Mouse (Mus musculus) bone marrow, adult 2 months (tissue): Measurements from ENCODE around the gene Dtx1. TPM values are rescaled to one million over a fixed set of nuclear protein-coding genes. Genes with fewer than 3 reads are reported as not detected.
A peak's percentile ranks its signal among the peaks of the same experiment; 100 is the strongest.

Experiments used
- H3K27ac ChIP-seq: fragments of 200-500 bp; 2 replicates; pipeline ENCODE4 v1.5.1; 2012; ENCODE audit warnings: low read depth, mild to moderate bottlenecking, control low read depth, inconsistent platforms, low read length; ENCODE audit not compliant: control insufficient read depth, poor library complexity, insufficient read depth
- H3K4me1 ChIP-seq: fragments of 200-500 bp; 2 replicates; pipeline ENCODE4 v1.6.1; 2011; ENCODE audit warnings: low read length; ENCODE audit not compliant: control insufficient read depth, insufficient read depth
- H3K4me3 ChIP-seq: fragments of 200-500 bp; replicated peaks from 2 replicates; pipeline ENCODE3; 2011; ENCODE audit warnings: mild to moderate bottlenecking, low read depth, low read length, control low read depth; ENCODE audit not compliant: control insufficient read depth
- CTCF ChIP-seq: fragments of 200-500 bp; IDR thresholded peaks from 2 replicates; pipeline ENCODE4 v1.5.1; 2011; ENCODE audit warnings: low read length, control low read depth; ENCODE audit not compliant: control insufficient read depth, insufficient read depth
- POLR2A ChIP-seq: fragments of 200-500 bp; IDR thresholded peaks from 2 replicates; pipeline ENCODE4 v1.6.1; 2011; ENCODE audit warnings: low read depth, mild to moderate bottlenecking, control low read depth, low read length, borderline replicate concordance; ENCODE audit not compliant: control insufficient read depth
- WGBS: fragments of 180-500 bp; shearing (Covaris S2); methylation state at CpG from one replicate; pipeline ENCODE4 v1.1.7; 2018; 5-methylcytosine and 5-hydroxymethylcytosine counted together
- polyA plus RNA-seq: library from polyadenylated mRNA; stranded (reverse); fragments of >200 nt; gene quantifications from 2 replicates; pipeline ENCODE4 v1.2.4, GENCODE M21; 2011; ENCODE audit warnings: low replicate concordance; ENCODE audit not compliant: missing spikeins, insufficient read depth, insufficient read length

Dtx1 gene
- polyA plus RNA-seq, 1 experiment = 3.6 TPM

DNA sequence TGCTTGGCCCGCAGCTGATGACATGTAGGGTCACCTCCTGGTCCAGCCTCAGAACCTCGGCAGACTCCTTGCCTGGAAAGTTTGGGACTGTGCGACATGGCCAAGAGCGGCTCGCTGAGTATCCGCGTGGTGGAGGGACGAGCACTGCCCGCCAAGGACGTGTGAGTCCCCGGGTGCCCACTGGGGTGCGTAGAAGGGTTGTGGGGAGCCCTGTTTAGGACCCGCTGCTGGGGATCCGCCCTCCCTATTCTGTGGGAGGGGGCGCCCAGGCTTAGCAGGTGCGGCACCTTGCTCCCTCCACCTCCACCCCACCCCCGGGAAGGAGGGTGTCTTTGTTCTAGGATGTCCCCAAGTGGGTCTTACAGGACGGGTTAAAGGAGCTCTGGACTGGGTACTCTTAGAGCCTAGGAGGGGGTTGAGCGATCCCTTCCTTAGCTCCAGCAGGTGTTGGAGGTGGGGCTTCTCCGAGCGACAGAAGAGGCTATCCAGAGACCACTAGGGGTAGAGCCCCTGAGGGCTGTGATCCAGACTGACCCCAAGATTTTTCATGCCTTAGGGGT, 62.3 kb downstream of the Dtx1 start:
- H3K4me3 ChIP-seq = peak overlapping the region; percentile 51

DNA sequence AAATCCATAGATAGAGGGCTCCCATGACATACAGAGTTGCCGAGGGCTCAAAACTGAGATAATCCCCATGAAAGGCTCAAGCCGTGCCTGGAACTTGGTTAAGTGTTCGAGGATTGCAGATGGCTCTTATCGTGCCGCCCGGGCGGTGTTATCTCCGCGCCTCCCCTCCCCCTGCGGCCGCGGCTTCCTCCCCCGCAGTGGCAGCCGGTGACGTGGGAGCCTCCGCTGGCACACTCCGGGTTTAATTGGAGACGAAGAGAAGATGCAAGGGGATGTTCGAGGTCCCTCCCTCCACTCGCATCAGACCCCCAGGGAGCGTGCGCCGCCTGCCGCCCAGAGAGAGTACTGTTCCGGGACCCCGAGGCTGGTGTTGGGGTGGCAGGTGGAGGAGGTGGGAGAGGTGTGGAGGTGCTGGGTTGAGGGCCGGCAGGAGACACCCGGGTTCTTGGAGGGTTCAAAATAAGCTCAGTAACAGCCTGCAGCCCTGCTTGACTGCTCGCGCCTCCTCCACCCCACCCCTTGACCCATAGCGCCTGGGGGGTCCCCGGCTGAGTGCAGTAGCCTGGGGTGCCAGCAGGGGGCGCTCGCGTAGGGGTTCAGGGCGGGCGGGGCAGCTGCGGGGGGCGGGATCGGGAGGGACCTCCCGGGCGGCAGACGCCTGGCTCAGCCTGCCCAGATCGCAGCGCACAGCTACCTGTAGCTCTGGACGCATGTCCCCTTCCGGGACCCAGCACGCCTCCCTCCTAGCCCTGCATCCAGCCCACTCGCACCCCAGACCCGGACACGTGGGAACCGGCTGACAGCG, 63.0 kb downstream of the Dtx1 start, which contains the start of gene Rasal1:
Gene Rasal1 (plus strand): TSS at position 244 of the 805 bp plus-strand sequence.
- Histone ChIP-seq H3K4me3 (peak within 1 kb of the TSS; percentile 51), H3K27ac (peak within 1 kb of the TSS; percentile 22; the same call in 1 of the 2 replicates), H3K4me1 (no peaks in the 10 kb centered on the region; the same call in 1 of the 2 replicates)
- TF ChIP-seq POLR2A (no peak), CTCF (peak; percentile 46; the same call in 1 of the 2 replicates)
- WGBS = under 1% methylated on average over 53 of the region's 53 CpGs

More for the DNA sequence above, 62.3 kb downstream of the Dtx1 start:
- Histone ChIP-seq H3K4me1 (no peaks in the 10 kb centered on the region; the same call in 1 of the 2 replicates), H3K27ac (no peak overlapping the region)
- no peak; the same call in 1 of the 2 replicates for TF ChIP-seq POLR2A
- no peak for TF ChIP-seq CTCF
- 5% methylated on average over 21 of the region's 21 CpGs for WGBS

DNA sequence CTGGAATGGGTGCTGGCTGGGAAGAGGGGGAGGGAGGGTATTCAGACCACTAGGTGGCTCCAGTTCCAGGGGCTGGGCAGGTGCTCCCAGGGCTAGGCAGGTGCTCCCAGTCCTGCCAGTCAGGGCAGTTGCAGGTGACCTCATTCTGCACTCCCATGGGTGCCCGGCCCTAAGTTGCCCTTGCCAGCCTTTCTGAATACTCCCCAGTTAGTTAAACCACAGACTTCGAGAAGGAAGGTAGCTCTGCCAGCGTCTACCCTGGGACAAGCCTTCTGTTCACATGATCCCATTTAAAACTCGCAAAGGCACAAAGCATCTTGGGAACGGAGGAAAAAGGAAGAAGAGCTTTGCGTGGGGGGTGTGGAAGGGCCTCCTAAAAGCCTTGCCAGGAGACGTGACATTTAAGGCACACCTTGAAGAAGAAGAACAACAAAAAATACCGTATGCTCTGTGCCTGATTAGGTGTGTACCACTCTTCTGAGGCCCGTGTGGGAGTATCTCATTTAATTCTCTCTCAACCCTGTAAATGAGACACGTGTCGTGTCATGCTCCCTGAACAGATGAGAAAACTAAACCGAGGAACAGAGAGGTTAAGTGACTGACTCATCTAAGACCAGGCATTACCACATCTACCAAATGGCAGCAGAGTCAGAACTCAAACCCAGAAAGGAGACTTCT, 63.8 kb downstream of the Dtx1 start:
- no peak for TF ChIP-seq POLR2A
- no peak for TF ChIP-seq CTCF
- no peak overlapping the region for H3K4me3 ChIP-seq
- WGBS = 4% methylated on average over 12 of the region's 12 CpGs
- H3K4me1 ChIP-seq = no peaks in the 10 kb centered on the region; the same call in 1 of the 2 replicates
- no peak overlapping the region for H3K27ac ChIP-seq

DNA sequence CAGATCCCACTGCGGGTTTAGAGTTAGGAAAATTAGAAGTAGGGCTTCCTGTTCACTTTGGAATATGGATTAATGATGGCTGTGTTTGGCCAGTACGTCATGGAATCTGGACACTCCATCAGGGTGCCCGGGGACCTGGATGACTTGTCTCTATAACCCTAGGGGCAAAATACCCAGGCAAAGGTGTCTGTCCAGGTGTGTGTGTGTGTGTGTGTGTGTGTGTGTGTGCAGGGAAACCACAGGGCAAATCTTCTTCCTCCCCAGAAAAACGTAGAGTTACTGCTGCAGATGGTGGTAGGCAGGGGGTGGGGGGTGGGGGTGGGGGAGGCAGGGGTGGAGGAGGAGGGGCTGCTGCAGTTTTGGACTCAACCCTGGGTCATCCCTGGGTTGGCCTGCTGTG, 64.4 kb downstream of the Dtx1 start:
- WGBS = 45% methylated on average over 4 of the region's 4 CpGs
- Histone ChIP-seq H3K4me1 (no peaks in the 10 kb centered on the region), H3K4me3 (no peak overlapping the region), H3K27ac (no peak overlapping the region)
- no peak for TF ChIP-seq CTCF
- TF ChIP-seq POLR2A = no peak

DNA sequence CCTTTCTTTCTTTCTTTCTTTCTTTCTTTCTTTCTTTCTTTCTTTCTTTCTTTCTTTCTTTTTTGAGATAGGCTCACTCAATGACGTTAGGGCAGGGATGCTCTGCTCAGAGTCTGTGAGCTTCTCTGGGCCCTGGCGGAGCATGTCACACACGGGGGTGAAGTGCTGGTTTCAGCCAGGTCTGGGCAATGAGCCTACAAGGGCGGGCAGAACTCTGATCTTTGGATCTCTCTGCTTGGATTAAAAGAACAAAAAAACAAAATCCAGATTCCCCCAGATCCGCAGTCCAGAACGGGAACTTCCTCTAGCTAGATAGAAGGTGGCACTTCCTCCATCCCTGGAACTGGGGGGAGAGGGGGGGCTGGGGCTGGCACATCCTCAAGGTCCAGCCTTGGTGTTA, 65.9 kb downstream of the Dtx1 start:
- Histone ChIP-seq H3K27ac (no peak overlapping the region), H3K4me1 (no peaks in the 10 kb centered on the region), H3K4me3 (no peak overlapping the region)
- 19% methylated on average over 6 of the region's 6 CpGs for WGBS
- TF ChIP-seq CTCF = no peak
- no peak for TF ChIP-seq POLR2A

DNA sequence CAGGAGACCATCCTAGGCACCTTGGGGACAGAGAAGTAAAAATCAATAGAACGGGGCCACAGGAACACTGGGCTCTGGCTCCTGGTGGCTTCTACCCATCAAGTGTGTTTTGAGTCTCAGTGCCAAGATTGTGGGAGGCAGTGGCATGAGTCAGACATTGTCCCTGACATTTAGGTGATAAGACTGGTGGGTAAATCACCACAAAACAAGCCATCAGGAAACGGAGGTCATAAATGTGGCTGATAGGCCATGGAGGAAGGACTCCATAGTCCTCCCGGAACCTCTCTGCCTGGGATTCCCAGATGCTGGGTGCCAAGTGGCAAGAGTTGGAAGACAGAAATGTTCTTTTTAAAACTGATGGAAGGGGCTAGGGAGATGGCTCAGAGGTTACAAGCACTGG, 67.5 kb downstream of the Dtx1 start:
- H3K4me3 ChIP-seq = no peak overlapping the region
- H3K4me1 ChIP-seq = peaks cover 2% of the 10 kb centered on the region
- TF ChIP-seq CTCF (no peak), POLR2A (no peak)
- no peak overlapping the region for H3K27ac ChIP-seq
- WGBS = 11% methylated on average over 3 of the region's 3 CpGs

DNA sequence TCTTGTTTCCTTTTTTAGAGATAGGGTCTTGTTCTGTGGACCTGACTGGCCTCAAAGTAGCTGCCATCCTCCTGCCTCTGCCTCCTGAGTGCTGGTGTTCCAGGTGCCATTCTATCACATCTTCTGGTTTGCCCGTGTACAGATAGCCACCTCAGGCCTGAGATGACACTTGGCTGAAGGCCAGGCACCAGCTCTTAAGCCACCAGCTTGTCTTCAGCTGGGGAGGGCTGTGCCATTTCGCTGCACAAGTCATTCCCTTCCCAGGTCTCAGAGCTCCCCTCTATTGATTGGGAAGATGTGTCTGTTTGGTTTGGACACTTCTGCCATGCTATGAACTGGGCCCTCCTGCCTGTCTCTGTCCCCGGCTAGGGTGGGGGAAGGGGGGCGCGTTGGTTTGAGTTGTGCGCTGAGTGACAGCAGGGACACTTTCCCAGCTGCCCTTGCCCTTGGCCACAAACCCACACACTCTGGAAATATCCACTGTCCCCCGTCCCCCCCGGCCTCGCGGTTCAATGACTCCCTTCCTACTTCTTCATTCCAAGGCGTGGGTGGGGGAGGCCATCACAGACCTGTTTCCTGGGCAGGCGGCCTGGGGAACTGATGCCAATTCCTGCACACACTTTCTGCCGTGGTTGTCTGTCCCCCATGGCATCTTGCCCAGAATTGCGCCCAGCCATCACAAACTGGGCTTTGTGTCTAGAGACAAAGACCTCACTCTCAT, 68.2 kb downstream of the Dtx1 start:
- WGBS = 5% methylated on average over 14 of the region's 14 CpGs
- TF ChIP-seq CTCF = no peak
- TF ChIP-seq POLR2A = no peak
- Histone ChIP-seq H3K27ac (no peak overlapping the region), H3K4me1 (peaks cover 2% of the 10 kb centered on the region), H3K4me3 (no peak overlapping the region)

DNA sequence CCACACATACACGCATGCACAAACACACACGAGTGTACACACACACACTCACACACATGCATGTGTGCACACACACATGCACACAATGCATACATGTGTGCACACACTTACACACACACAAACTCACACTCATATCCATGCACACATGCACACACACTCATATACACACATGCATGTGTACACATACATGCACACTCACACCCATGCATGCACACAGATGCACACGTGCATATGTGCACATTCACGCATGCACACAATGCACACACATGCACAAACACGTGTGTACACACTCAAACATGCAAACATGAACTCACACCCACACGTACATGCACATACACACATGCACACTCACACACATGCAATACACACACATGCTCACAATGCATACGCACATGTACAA, 71.6 kb downstream of the Dtx1 start:
- Histone ChIP-seq H3K4me3 (no peak overlapping the region), H3K27ac (no peak overlapping the region), H3K4me1 (peaks cover 2% of the 10 kb centered on the region)
- WGBS = 85% methylated on average over 7 of the region's 7 CpGs
- TF ChIP-seq CTCF (no peak), POLR2A (no peak)
